Mouse (Mus musculus) stomach, embryonic 15.5 days (tissue): ENCODE results near the gene Pms1. TPM values are rescaled to one million over a fixed set of nuclear protein-coding genes. Genes with fewer than 3 reads are reported as not detected.
"Not testable (repeated sequence)": the region's sequence is repeated elsewhere in the genome, so short reads cannot be mapped to it uniquely, and the experiment has no call there.

ENCODE experiments used
- ATAC-seq: fragments of 200-750 bp; cut with Nextera tagmentation; 2 replicates; pipeline ENCODE4 v1.8.0; 2017; ENCODE audit warnings: low read depth, moderate number of reproducible peaks, moderate TSS enrichment; ENCODE audit not compliant: insufficient read depth, low FRiP score
- H3K27ac ChIP-seq: fragments of 300-500 bp; sonication (generic); 2 replicates; pipeline ENCODE4 v1.5.1; 2015; ENCODE audit warnings: mild to moderate bottlenecking, inconsistent platforms
- H3K27me3 ChIP-seq: fragments of 300-500 bp; sonication (generic); replicated peaks from 2 replicates; pipeline ENCODE4 v1.6.1; 2015; ENCODE audit warnings: inconsistent platforms
- H3K36me3 ChIP-seq: fragments of 300-500 bp; sonication (generic); 2 replicates; pipeline ENCODE4 v1.6.1; 2015; ENCODE audit warnings: inconsistent platforms
- H3K4me1 ChIP-seq: fragments of 300-500 bp; sonication (generic); 2 replicates; pipeline ENCODE4 v1.6.1; 2015; ENCODE audit warnings: inconsistent platforms
- H3K4me2 ChIP-seq: fragments of 300-500 bp; sonication (generic); 2 replicates; pipeline ENCODE4 v1.6.1; 2015; ENCODE audit warnings: mild to moderate bottlenecking, inconsistent platforms
- H3K4me3 ChIP-seq: fragments of 300-500 bp; sonication (generic); replicated peaks from 2 replicates; pipeline ENCODE4 v1.5.1; 2015; ENCODE audit warnings: inconsistent platforms
- H3K9ac ChIP-seq: fragments of 300-500 bp; sonication (generic); 2 replicates; pipeline ENCODE4 v1.6.1; 2015; ENCODE audit warnings: inconsistent platforms
- H3K9me3 ChIP-seq: fragments of 300-500 bp; sonication (generic); 2 replicates; pipeline ENCODE4 v1.6.1; 2016; ENCODE audit warnings: inconsistent platforms
- WGBS: fragments of 180-500 bp; shearing (Covaris S2); methylation state at CpG from one replicate; pipeline ENCODE4 v1.1.7; 2015; 5-methylcytosine and 5-hydroxymethylcytosine counted together
- polyA plus RNA-seq: library from polyadenylated mRNA; unstranded; fragments of >200 nt; fragmentation: Nextera tagmentation; extraction: Ambion mirVana; gene quantifications from 2 replicates; pipeline ENCODE4 v1.2.1, GENCODE M21; 2015

Gene Pms1
- polyA plus RNA-seq, 1 experiment from 2014 or later: 13.3 TPM

DNA sequence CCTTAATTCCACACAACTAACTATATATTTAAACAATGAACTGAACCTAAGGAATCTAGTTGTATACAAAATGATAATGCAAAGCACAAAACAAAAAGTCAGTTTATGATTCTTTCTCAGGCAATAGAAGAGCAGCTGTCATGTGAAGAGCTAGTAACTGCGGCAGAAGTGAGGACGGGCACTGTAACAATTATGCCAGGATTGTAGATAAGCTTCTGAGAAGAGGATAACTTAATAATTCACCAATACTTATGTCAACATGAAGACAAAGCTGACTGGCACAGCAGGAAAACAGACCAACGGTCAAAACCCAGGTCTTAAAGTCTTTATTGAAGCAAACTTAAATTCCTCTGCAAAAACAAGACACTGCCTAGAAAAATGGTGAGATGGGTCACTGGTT, 5.6 kb downstream of the Pms1 start:
- ATAC-seq: no peak

DNA sequence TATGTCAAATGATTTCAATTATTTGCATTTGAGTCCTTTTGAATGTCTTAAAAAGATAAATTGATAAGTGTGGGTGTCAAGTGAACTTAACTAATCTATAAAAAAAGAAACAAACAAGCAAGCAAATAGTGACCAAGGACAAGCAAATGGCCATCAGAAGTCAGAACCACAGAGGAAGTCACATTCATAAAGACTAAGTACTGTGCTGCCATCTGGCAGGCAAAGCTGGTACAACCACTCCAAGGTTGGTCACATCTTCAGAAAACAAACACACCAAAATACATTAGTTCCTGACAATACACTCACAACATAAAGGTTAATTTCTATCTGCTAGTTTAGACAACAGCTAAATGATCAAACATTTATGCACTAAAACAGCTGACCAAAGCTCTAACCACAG, 24.2 kb downstream of the Pms1 start:
- ATAC-seq: no peak
- H3K27me3 ChIP-seq: no peaks in the 10 kb centered on the region
- H3K4me1 ChIP-seq: no peaks in the 10 kb centered on the region
- H3K9ac ChIP-seq: no peak overlapping the region
- no peak overlapping the region for H3K4me3 ChIP-seq
- H3K36me3 ChIP-seq: no peaks in the 10 kb centered on the region
- H3K9me3 ChIP-seq: no peaks in the 10 kb centered on the region
- no peak overlapping the region for H3K27ac ChIP-seq
- H3K4me2 ChIP-seq: no peak overlapping the region

More for the DNA sequence above, 5.6 kb downstream of the Pms1 start:
- Histone ChIP-seq H3K9ac (no peak overlapping the region), H3K4me3 (no peak overlapping the region), H3K27me3 (no peaks in the 10 kb centered on the region), H3K4me1 (no peaks in the 10 kb centered on the region), H3K4me2 (no peak overlapping the region), H3K9me3 (no peaks in the 10 kb centered on the region), H3K27ac (no peak overlapping the region), H3K36me3 (no peaks in the 10 kb centered on the region)
- 75% methylated on average over 3 of the region's 3 CpGs for WGBS

DNA sequence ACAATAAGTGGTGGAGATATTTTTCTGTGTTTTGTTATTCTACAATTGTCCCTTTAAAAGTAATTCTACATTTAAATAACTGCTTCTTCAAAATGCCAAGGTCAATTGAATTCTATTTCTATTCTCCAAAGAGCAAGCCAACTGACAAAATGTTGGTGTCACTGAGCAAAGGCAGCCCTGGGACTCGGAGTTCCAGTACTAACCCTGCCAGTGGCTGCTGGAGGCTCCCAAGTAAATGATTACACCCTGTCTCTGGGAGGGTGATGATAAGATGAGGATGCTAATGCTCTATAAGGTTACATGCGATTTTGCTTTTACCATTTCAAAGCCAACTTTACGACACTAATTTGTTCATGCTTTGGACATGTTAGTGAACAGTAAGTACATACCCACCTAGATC, 26.9 kb downstream of the Pms1 start:
- no peak for ATAC-seq
- H3K9ac ChIP-seq: no peak overlapping the region
- no peaks in the 10 kb centered on the region for H3K9me3 ChIP-seq
- 80% methylated on average over 3 of the region's 3 CpGs for WGBS
- no peak overlapping the region for H3K4me3 ChIP-seq
- H3K27ac ChIP-seq: no peak overlapping the region
- H3K27me3 ChIP-seq: no peaks in the 10 kb centered on the region
- 0 out of 2 replicates have a peak, but pooled peaks cover 3% of the 10 kb centered on the region for H3K36me3 ChIP-seq
- no peak overlapping the region for H3K4me2 ChIP-seq
- H3K4me1 ChIP-seq: no peaks in the 10 kb centered on the region

DNA sequence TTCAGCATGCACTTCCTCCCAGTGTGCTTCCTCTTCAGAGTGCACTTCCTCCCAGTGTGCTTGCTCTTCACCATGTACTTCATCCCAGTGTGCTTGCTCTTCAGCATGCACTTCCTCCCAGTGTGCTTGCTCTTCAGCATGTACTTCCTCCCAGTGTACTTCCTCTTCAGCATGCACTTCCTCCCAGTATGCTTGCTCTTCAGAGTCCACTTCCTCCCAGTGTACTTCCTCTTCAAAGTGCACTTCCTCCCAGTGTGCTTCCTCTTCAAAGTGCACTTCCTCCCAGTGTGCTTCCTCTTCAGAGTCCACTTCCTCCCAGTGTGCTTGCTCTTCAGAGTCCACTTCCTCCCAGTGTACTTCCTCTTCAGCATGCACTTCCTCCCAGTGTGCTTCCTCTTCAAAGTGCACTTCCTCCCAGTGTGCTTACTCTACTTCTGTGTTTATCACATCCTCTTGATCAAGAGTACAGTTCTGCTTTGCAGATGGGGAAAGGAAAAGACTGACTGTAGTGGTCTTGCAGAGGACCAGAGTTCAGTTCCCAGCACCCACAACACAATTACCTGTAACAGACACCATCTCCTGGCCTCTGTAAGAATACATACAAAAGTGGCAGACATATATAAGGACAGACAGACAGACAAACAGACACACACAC, 31.7 kb downstream of the Pms1 start:
- H3K27me3 ChIP-seq, H3K36me3 ChIP-seq, ATAC-seq, H3K4me2 ChIP-seq, H3K27ac ChIP-seq, H3K9me3 ChIP-seq, H3K9ac ChIP-seq, H3K4me3 ChIP-seq, H3K4me1 ChIP-seq: not testable (repeated sequence)

- Histone ChIP-seq H3K27ac (no peak overlapping the region), H3K4me2 (no peak overlapping the region), H3K9ac (no peak overlapping the region), H3K36me3 (0 out of 2 replicates have a peak, but pooled peaks cover 2% of the 10 kb centered on the region), H3K27me3 (no peaks in the 10 kb centered on the region), H3K4me3 (no peak overlapping the region), H3K9me3 (no peaks in the 10 kb centered on the region), H3K4me1 (no peaks in the 10 kb centered on the region)
- ATAC-seq: no peak
- 87% methylated on average over 1 of the region's 1 CpGs for WGBS
Observed at GRCm38 (mm10) chr1:53226063-53226462, 70.8 kb downstream of the Pms1 start.

DNA sequence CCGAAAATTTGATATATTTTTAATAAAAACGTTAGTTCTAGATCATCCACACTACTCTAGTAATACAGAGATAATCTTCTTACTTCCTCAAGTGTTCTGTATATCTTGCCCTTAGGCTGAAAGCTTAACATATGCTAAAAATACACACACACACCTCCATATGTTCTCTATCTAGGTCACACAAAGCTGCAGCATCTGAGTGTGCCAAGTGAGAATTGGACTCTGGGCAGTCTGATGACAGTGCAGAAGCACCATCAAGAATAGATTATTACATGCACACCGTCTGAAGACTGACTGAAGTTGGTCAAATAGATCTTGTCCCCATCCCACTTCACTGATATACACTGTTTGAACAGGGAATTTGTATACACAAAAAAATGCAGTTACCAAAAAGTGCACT, 71.2 kb downstream of the Pms1 start:
- ATAC-seq: no peak
- H3K9me3 ChIP-seq: no peaks in the 10 kb centered on the region
- no peak overlapping the region for H3K4me2 ChIP-seq
- WGBS: 77% methylated on average over 3 of the region's 3 CpGs
- no peak overlapping the region for H3K4me3 ChIP-seq
- H3K27me3 ChIP-seq: no peaks in the 10 kb centered on the region
- no peak overlapping the region for H3K9ac ChIP-seq
- no peaks in the 10 kb centered on the region for H3K4me1 ChIP-seq
- H3K27ac ChIP-seq: no peak overlapping the region
- 0 out of 2 replicates have a peak, but pooled peaks cover 2% of the 10 kb centered on the region for H3K36me3 ChIP-seq

DNA sequence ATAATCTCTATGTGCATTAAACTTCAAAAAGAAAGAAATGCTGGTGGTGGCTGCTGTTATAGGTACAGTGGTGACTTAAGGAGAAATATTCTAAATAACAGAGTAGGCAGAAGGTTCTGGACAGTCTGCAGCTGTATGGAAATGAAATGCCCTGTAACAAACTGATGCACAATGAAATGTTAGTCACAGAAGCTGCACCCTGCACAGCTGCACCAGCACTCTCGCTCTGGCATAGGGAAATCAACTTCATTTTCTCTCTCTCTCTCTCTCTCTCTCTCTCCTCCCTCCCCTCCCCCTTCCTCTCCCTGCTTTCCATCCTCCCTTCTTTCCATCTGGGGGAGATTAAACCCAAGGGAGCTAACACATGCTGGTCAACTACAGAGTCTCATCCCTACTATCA, 72.0 kb downstream of the Pms1 start:
- Histone ChIP-seq H3K9ac (no peak overlapping the region), H3K4me2 (no peak overlapping the region), H3K27ac (no peak overlapping the region), H3K4me1 (no peaks in the 10 kb centered on the region), H3K9me3 (no peaks in the 10 kb centered on the region), H3K4me3 (no peak overlapping the region), H3K36me3 (0 out of 2 replicates have a peak, but pooled peaks cover 2% of the 10 kb centered on the region), H3K27me3 (no peaks in the 10 kb centered on the region)
- 89% methylated on average over 1 of the region's 1 CpGs for WGBS
- ATAC-seq: no peak

GRCm38 (mm10) chr1:53210136-53210535, 86.7 kb downstream of the Pms1 start:
- no peak for ATAC-seq
- H3K9ac ChIP-seq: no peak overlapping the region
- no peak overlapping the region for H3K27ac ChIP-seq
- no peak overlapping the region for H3K4me2 ChIP-seq
- H3K4me1 ChIP-seq: no peaks in the 10 kb centered on the region
- no peaks in the 10 kb centered on the region for H3K27me3 ChIP-seq
- no peak overlapping the region for H3K4me3 ChIP-seq
- no peaks in the 10 kb centered on the region for H3K36me3 ChIP-seq
- no peaks in the 10 kb centered on the region for H3K9me3 ChIP-seq

- no peaks in the 10 kb centered on the region for H3K27me3 ChIP-seq
- WGBS: 54% methylated on average over 2 of the region's 2 CpGs
- H3K36me3 ChIP-seq: no peaks in the 10 kb centered on the region
- ATAC-seq: no peak
- no peak overlapping the region for H3K4me3 ChIP-seq
- no peaks in the 10 kb centered on the region for H3K4me1 ChIP-seq
- H3K9ac ChIP-seq: no peak overlapping the region
- no peaks in the 10 kb centered on the region for H3K9me3 ChIP-seq
- H3K27ac ChIP-seq: no peak overlapping the region
- no peak overlapping the region for H3K4me2 ChIP-seq
Observed at GRCm38 (mm10) chr1:53203902-53204301, 92.9 kb downstream of the Pms1 start.

GRCm38 (mm10) chr1:53201630-53202199, 95.1 kb downstream of the Pms1 start:
- ATAC-seq: no peak
- no peak overlapping the region for H3K4me3 ChIP-seq
- H3K9me3 ChIP-seq: no peaks in the 10 kb centered on the region
- no peak overlapping the region for H3K9ac ChIP-seq
- no peaks in the 10 kb centered on the region for H3K27me3 ChIP-seq
- H3K36me3 ChIP-seq: no peaks in the 10 kb centered on the region
- no peak overlapping the region for H3K4me2 ChIP-seq
- H3K4me1 ChIP-seq: no peaks in the 10 kb centered on the region
- 49% methylated on average over 2 of the region's 2 CpGs for WGBS
- H3K27ac ChIP-seq: no peak overlapping the region

DNA sequence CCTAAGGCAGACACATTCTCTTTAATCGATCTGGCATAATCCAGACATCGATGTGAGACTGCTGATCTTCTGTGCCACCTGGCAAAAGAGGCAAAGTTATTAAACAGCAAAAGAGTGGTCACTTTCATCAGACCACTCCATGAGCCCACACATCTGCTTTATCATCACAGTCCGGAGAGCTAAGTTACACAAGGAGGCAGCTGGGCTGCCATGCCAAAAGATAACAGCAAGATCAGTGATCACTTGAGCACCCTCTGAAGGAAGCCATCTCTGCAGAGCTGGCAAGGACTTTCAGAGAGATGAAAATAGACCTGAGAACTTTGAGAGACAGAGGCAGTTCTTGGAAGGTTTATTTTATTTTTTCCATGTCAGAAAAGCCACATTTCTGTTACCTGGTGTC, 102.3 kb downstream of the Pms1 start:
- WGBS: 79% methylated on average over 3 of the region's 3 CpGs
- Histone ChIP-seq H3K27me3 (no peaks in the 10 kb centered on the region), H3K4me1 (no peaks in the 10 kb centered on the region), H3K36me3 (no peaks in the 10 kb centered on the region), H3K4me3 (no peak overlapping the region), H3K9ac (no peak overlapping the region), H3K9me3 (no peaks in the 10 kb centered on the region), H3K27ac (no peak overlapping the region), H3K4me2 (no peak overlapping the region)
- ATAC-seq: no peak

- no peak for ATAC-seq
- no peak overlapping the region for H3K4me2 ChIP-seq
- no peaks in the 10 kb centered on the region for H3K4me1 ChIP-seq
- no peaks in the 10 kb centered on the region for H3K27me3 ChIP-seq
- 87% methylated on average over 3 of the region's 3 CpGs for WGBS
- no peaks in the 10 kb centered on the region for H3K9me3 ChIP-seq
- H3K4me3 ChIP-seq: no peak overlapping the region
- no peak overlapping the region for H3K9ac ChIP-seq
- no peaks in the 10 kb centered on the region for H3K36me3 ChIP-seq
- no peak overlapping the region for H3K27ac ChIP-seq
Observed at GRCm38 (mm10) chr1:53191234-53191633, 105.6 kb downstream of the Pms1 start.

- Histone ChIP-seq H3K4me2 (no peak overlapping the region), H3K4me3 (no peak overlapping the region), H3K27me3 (no peaks in the 10 kb centered on the region), H3K9ac (no peak overlapping the region), H3K9me3 (no peaks in the 10 kb centered on the region), H3K27ac (no peak overlapping the region), H3K4me1 (no peaks in the 10 kb centered on the region), H3K36me3 (no peaks in the 10 kb centered on the region)
- ATAC-seq: no peak
- WGBS: 55% methylated on average over 3 of the region's 3 CpGs
Observed at GRCm38 (mm10) chr1:53189620-53190019, 107.2 kb downstream of the Pms1 start.
